Mouse (Mus musculus): ENCODE results near the gene Spindoc.
"Not testable (repeated sequence)": the region's sequence is repeated elsewhere in the genome, so short reads cannot be mapped to it uniquely, and the experiment has no call there.

DNA sequence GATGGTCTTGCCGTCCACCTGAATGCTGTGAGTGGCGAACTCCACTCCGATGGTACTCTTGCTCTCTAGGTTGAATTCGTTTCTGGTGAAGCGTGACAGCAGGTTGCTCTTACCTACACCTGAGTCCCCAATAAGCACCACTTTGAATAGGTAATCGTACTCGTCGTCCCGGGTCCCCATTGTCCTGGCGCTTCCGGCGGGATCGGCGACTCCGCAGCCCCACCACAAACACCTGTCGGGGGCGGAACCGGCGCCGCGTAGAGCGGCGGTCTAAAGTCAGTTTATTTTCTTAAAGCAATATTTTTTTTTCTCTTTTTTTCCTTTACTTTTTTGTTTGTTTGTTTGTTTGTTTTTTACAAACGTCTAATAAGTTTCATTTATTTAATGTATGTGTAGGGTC lies 16.1 kb upstream of the Spindoc start:
- TF ChIP-seq CTCF (IDR thresholded peaks at IDR 0.05; ENCODE audit: low read depth); EP300 (optimal IDR thresholded peaks at IDR 0.05): not testable (repeated sequence)

All from stomach, postnatal 0 days (tissue).